Mouse (Mus musculus): Measurements from ENCODE around the gene Ulk4.

- no peak for TF ChIP-seq CTCF (IDR thresholded peaks at IDR 0.05)
- TF ChIP-seq POLR2A (IDR thresholded peaks at IDR 0.05; ENCODE audit: insufficient read depth, low read depth, low read length) = no peak
- TF ChIP-seq EP300 (IDR thresholded peaks at IDR 0.05; ENCODE audit: insufficient read depth, low read depth, low read length) = no peak
Measured at GRCm38 (mm10) chr9:121265307-121265706, 11.7 kb downstream of the Ulk4 start.
